16 mouse cellular contexts compared by ENCODE assay signal in the genomic region with DNA sequence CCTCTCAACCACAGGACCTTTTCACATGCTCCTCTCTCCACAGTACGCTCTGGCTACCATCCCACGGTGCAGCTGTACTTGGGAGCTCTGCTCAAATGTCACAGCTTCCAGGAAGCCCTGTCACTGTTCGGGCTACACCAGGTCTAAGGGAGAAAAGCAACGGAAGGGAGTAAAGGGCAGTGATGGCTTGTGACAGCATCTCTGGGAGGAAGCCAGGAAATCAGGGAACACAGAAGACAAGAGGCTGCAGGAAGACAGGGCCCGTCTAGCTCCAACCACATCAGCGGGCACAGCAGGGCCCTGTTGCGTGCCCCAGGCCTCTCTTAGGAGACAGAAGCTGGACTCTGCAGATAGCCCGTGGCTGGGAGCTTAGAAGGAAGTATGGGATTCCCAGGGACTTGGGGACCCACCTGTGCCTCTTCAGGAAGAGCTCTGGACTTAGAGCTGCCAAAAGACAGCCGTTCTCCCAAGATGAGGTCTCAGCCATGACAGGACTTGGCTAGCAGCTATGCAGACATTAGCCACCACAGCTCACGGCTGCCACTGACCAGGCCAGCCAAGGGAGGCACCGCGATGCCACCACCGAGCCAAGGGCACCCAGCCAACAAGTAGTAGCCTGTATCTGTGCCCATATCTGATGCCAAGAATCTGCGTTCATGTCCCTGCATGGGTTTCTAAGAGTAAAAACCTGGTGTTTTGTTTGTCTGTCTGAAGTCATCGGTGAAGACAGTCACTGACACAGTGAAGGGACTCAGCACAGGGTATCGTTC.
DNase-seq lines count a peak whose midpoint lies in the region; ATAC-seq and TF ChIP-seq lines count a peak whose summit lies in the region.
"Had no signal": no experiment of that assay in that cellular context is flagged by ENCODE, and none has a peak within 500 bp of the region (broad histone marks: within the 10 kb centered on the region; RNA-seq: fewer than 3 reads in every experiment).

No protein-coding gene starts in this region.

- H3K36me3 ChIP-seq in forebrain, embryonic 10.5 days (replicated peaks): no peaks in the 10 kb centered on the region
- no peaks in the 10 kb centered on the region for H3K36me3 ChIP-seq in forebrain, embryonic 15.5 days
- H3K36me3 ChIP-seq: liver, embryonic 12.5 days had no signal

- intact Hi-C loops in gastrocnemius, adult 2 months (cut with DNase I): loop anchor here (1.0 to 5.0 kb wide), 2 partner anchors 55 to 143 kb away; no protein-coding TSS in a partner anchor

- H3K4me2 ChIP-seq in forebrain, embryonic 15.5 days (replicated peaks): no peak overlapping the region
- H3K4me2 ChIP-seq: forebrain, embryonic 13.5 days; liver, embryonic 12.5 days; lung, embryonic 14.5 days had no signal

- peaks cover 26% of the 10 kb centered on the region for H3K27me3 ChIP-seq in forebrain, embryonic 10.5 days (ENCODE audit: poor library complexity, severe bottlenecking)
- no peaks in the 10 kb centered on the region for H3K27me3 ChIP-seq in forebrain, embryonic 15.5 days
- H3K27me3 ChIP-seq: forebrain, embryonic 13.5 days had no signal

- no peak for ATAC-seq in forebrain, embryonic 15.5 days (replicated peaks)
- ATAC-seq in activated CD4-positive, CD25-positive, alpha-beta regulatory T cell, adult 4 months: no peak
- ATAC-seq: forebrain, embryonic 13.5 days; intestine, embryonic 16.5 days; liver, embryonic 12.5 days; midbrain, embryonic 16.5 days had no signal

- 91% methylated on average over 16 of the region's 16 CpGs for WGBS in forebrain, embryonic 10.5 days
- 76% methylated on average over 16 of the region's 16 CpGs for WGBS in forebrain, embryonic 15.5 days

- TF ChIP-seq CTCF in gastrocnemius, adult 2 months (IDR thresholded peaks at IDR 0.05): no peak

- no peaks in the 10 kb centered on the region for H3K9me3 ChIP-seq in forebrain, embryonic 10.5 days
- no peaks in the 10 kb centered on the region for H3K9me3 ChIP-seq in forebrain, embryonic 15.5 days
- H3K9me3 ChIP-seq: forebrain, embryonic 13.5 days; liver, embryonic 12.5 days had no signal

- H3K27ac ChIP-seq in forebrain, embryonic 10.5 days: 0 out of 2 replicates have a peak overlapping the region, but pooled peaks have one; percentile 1
- no peak overlapping the region for H3K27ac ChIP-seq in forebrain, embryonic 15.5 days (replicated peaks)
- H3K27ac ChIP-seq in gastrocnemius, adult 2 months: 0 out of 2 replicates have a peak overlapping the region, but pooled peaks have one; percentile 21
- H3K27ac ChIP-seq: forebrain, embryonic 13.5 days; heart, adult 2 months; liver, embryonic 12.5 days had no signal

- no peak for DNase-seq in forebrain, embryonic 10.5 days (ENCODE audit: extremely low spot score, low spot score)
- DNase-seq in adrenal gland, postnatal 36 days: peak; percentile 37 to 65
- peak; percentile 76 for DNase-seq in cerebellum, adult 8-10 months
- DNase-seq in gastrocnemius, adult 2 months: peak; percentile 79
- no peak for DNase-seq in urinary bladder, postnatal 4 days (ENCODE audit: low spot score in 2 of 2)
- DNase-seq in heart, adult 8-10 months (ENCODE audit: low spot score): no peak
- DNase-seq: heart, adult 2 months; layer of hippocampus, postnatal 36 days; right cerebral cortex, adult 18-20 months had no signal

- H3K4me1 ChIP-seq in forebrain, embryonic 10.5 days: peaks cover 29% of the 10 kb centered on the region
- peaks cover 38% of the 10 kb centered on the region for H3K4me1 ChIP-seq in forebrain, embryonic 15.5 days

- H3K9ac ChIP-seq in forebrain, embryonic 15.5 days (replicated peaks): no peak overlapping the region
- H3K9ac ChIP-seq: forebrain, embryonic 13.5 days; liver, embryonic 12.5 days; lung, embryonic 14.5 days had no signal

- no peak overlapping the region for H3K4me3 ChIP-seq in forebrain, embryonic 10.5 days
- no peak overlapping the region for H3K4me3 ChIP-seq in forebrain, embryonic 15.5 days
- no peak overlapping the region for H3K4me3 ChIP-seq in gastrocnemius, adult 2 months
- H3K4me3 ChIP-seq: forebrain, embryonic 13.5 days; heart, adult 2 months; liver, embryonic 12.5 days had no signal

Comparison
In these comparisons a context has a peak if more than half of its experiments do, and no peak if none do; other contexts are left out.
1. DNase-seq: peak in adrenal gland, postnatal 36 days (2 of 2), cerebellum, adult 8-10 months (single experiment) and gastrocnemius, adult 2 months (single experiment); none in forebrain, embryonic 10.5 days (single experiment), urinary bladder, postnatal 4 days (0 of 2) and heart, adult 8-10 months (single experiment).